Mouse (Mus musculus) stomach, embryonic 16.5 days (tissue): ENCODE results near the gene Dag1. TPM values are rescaled to one million over a fixed set of nuclear protein-coding genes. Genes with fewer than 3 reads are reported as not detected.
A peak's percentile ranks its signal among the peaks of the same experiment; 100 is the strongest.

Experiments used
- ATAC-seq: fragments of 200-750 bp; cut with Nextera tagmentation; 2 replicates; pipeline ENCODE4 v1.8.0; 2017; ENCODE audit warnings: moderate number of reproducible peaks, moderate TSS enrichment; ENCODE audit not compliant: insufficient read depth, low FRiP score
- H3K27ac ChIP-seq: fragments of 300-500 bp; sonication (generic); 2 replicates; pipeline ENCODE4 v1.5.1; 2014; ENCODE audit warnings: low read length
- H3K27me3 ChIP-seq: fragments of 300-500 bp; sonication (generic); 2 replicates; pipeline ENCODE4 v1.6.1; 2014; ENCODE audit warnings: low read length, control low read depth, mixed read lengths; ENCODE audit not compliant: control insufficient read depth, insufficient read depth
- H3K36me3 ChIP-seq: fragments of 300-500 bp; sonication (generic); 2 replicates; pipeline ENCODE4 v1.6.1; 2014; ENCODE audit warnings: low read length; ENCODE audit not compliant: control insufficient read depth, insufficient read depth
- H3K4me1 ChIP-seq: fragments of 300-500 bp; sonication (generic); 2 replicates; pipeline ENCODE4 v1.6.1; 2014; ENCODE audit warnings: low read length, control low read depth, mixed read lengths; ENCODE audit not compliant: control insufficient read depth, insufficient read depth
- H3K4me2 ChIP-seq: fragments of 300-500 bp; sonication (generic); 2 replicates; pipeline ENCODE4 v1.6.1; 2014; ENCODE audit warnings: low read depth, low read length, mixed read lengths
- H3K4me3 ChIP-seq: fragments of 300-500 bp; sonication (generic); replicated peaks from 2 replicates; pipeline ENCODE4 v1.5.1; 2014; ENCODE audit warnings: mild to moderate bottlenecking, low read length
- H3K9ac ChIP-seq: fragments of 300-500 bp; sonication (generic); 2 replicates; pipeline ENCODE4 v1.6.1; 2014; ENCODE audit warnings: low read length
- H3K9me3 ChIP-seq: fragments of 300-500 bp; sonication (generic); replicated peaks from 2 replicates; pipeline ENCODE4 v1.6.1; 2016; ENCODE audit warnings: low read length, control low read depth; ENCODE audit not compliant: control insufficient read depth
- WGBS: fragments of 180-500 bp; shearing (Covaris S2); extraction: QIAGEN DNeasy Blood & Tissue Kit; methylation state at CpG from one replicate; pipeline ENCODE4 v1.1.7; 2014; 5-methylcytosine and 5-hydroxymethylcytosine counted together
- polyA plus RNA-seq: library from polyadenylated mRNA; unstranded; fragments of >200 nt; fragmentation: Nextera tagmentation; extraction: Ambion mirVana; gene quantifications from 2 replicates; pipeline ENCODE4 v1.2.1, GENCODE M21; 2015

The Dag1 gene
- 90.8 and 91.8 TPM in 2 replicates for polyA plus RNA-seq

DNA sequence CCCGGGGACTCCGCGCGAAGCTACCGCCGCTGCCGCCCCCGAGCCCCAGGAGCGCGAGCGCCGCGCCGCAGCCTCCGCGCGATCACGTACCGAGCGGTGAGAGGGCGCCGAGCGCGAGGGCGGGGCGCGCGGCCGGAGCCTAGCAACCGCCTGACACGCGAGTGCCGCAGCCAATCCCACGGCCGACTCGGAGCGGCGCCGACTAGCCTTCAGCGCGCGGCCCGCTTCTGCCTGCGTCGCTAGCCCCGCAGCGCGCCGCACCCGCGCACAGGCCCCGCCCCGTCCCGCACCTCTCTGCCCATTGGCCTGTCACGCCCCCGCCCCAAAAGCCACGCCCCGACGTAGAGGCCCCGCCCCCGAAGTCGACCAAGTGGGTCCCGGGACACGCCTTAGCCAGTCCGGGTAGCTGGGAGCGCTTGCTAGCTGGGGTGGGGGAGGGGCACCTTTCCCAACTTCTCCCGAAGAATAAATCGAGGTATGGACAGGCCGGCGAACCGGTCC lies at the start of gene Dag1:
Dag1 (minus strand) TSS at position 269 of the 501 bp plus-strand sequence.
- H3K4me2 ChIP-seq = peak within 1 kb of the TSS; percentile 81
- under 1% methylated on average over 62 of the region's 71 CpGs for WGBS
- peak; percentile 97 for ATAC-seq
- peak within 1 kb of the TSS; percentile 93 for H3K27ac ChIP-seq
- H3K9ac ChIP-seq = peak within 1 kb of the TSS; percentile 92
- peak within 1 kb of the TSS; percentile 94 for H3K4me3 ChIP-seq
- peaks cover 25% of the 10 kb centered on the region for H3K4me1 ChIP-seq
- no peaks in the 10 kb centered on the region for H3K9me3 ChIP-seq
- no peaks in the 10 kb centered on the region for H3K36me3 ChIP-seq
- no peaks in the 10 kb centered on the region for H3K27me3 ChIP-seq

DNA sequence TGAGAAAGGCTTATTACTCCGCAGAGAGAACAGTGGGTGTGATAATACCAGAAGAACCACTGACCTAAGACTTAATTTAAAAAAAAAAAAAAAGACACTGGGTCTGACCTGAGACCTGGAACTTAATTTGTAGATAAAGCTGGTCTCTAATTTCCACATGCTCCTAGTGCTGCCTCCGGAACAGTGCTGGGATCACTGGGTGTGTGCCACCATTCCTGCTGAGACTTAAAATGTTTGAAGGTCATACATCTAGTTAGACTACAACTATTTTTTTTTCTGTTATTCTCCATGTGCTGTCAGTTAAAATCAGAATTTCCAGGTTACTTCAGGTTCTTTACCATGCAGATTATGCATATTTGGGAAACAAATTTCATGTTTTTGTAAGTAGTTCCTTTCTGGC lies 44.4 kb upstream of the Dag1 start:
- Histone ChIP-seq H3K27ac (no peak overlapping the region), H3K9me3 (no peaks in the 10 kb centered on the region), H3K4me2 (peak overlapping the region; percentile 74), H3K27me3 (no peaks in the 10 kb centered on the region), H3K36me3 (0 out of 2 replicates have a peak, but pooled peaks cover 3% of the 10 kb centered on the region), H3K9ac (peak overlapping the region; percentile 62), H3K4me3 (peak overlapping the region; percentile 50), H3K4me1 (peaks cover 19% of the 10 kb centered on the region)
- no peak for ATAC-seq
- WGBS = 36% methylated on average over 2 of the region's 2 CpGs

DNA sequence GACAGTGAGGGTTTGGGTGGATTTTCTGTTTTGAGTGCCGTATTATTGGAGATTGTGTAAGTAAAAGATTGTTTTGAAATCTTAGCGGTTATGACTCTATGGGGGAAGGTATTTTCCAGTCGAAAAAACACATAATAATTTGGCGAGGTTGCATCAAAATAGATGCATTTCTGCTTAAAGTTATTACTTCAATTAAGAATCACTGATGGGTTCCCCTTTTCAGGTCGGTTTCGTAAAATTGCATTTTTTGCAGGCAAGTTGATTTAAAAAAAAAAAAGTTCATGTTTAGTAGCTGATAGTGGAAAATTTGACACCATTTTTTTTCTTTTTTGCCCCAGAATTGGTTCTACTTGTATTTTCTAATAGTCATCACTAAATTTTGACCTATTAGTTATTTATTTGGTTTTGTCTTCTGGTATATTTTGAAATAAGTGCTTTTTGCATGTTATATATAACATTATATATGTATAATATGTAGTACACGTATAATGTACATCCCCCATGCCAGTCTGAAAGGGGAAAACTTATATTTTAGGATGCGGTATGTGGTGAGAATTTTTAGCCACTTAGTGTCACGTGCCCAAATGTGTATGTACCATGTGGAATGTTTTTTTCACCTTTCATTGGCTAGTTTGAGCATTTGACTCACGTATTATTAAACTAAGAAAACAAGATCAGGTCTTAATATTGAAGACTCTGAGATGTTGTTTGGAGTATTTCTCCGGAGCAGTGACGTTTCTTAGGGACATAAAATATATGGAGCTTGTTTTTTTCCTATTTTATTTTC lies 43.5 kb upstream of the Dag1 start:
- WGBS = 5% methylated on average over 12 of the region's 12 CpGs
- ATAC-seq = no peak
- H3K27me3 ChIP-seq = no peaks in the 10 kb centered on the region

DNA sequence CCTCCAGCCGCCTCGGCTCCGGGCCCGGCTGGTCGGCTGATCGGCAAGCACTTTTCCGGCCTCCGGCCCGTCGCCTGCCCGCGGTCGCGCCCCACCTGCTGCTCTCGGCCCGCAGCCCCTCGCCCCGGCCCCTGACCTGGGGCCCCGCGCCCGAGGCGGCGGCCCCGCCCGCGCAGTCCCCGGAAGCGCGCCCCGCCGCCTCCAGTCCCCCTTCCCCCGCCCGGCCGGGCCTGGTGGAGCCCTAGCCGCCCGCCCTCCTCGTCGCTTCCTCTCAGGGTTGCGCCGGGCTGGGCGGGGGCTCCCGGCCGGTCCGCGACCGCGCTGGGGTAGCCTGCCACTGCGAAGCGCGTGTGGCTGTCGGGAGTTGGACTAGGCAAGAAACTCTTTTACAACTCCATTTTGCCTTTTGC lies 42.8 kb upstream of the Dag1 start:
- Histone ChIP-seq H3K27me3 (no peaks in the 10 kb centered on the region), H3K27ac (peak overlapping the region; percentile 100), H3K4me2 (peak overlapping the region; percentile 74), H3K4me1 (peaks cover 27% of the 10 kb centered on the region), H3K4me3 (peak overlapping the region; percentile 80), H3K9me3 (no peaks in the 10 kb centered on the region), H3K9ac (peak overlapping the region; percentile 98), H3K36me3 (0 out of 2 replicates have a peak, but pooled peaks cover 3% of the 10 kb centered on the region)
- WGBS = under 1% methylated on average over 48 of the region's 51 CpGs
- peak; percentile 83 for ATAC-seq

More for the DNA sequence above, 43.5 kb upstream of the Dag1 start:
- H3K4me2 ChIP-seq = peak overlapping the region; percentile 74
- H3K27ac ChIP-seq = peak overlapping the region; percentile 100
- peaks cover 27% of the 10 kb centered on the region for H3K4me1 ChIP-seq
- H3K36me3 ChIP-seq = 0 out of 2 replicates have a peak, but pooled peaks cover 3% of the 10 kb centered on the region
- H3K9ac ChIP-seq = peak overlapping the region; percentile 98
- no peaks in the 10 kb centered on the region for H3K9me3 ChIP-seq
- H3K4me3 ChIP-seq = peak overlapping the region; percentile 80

DNA sequence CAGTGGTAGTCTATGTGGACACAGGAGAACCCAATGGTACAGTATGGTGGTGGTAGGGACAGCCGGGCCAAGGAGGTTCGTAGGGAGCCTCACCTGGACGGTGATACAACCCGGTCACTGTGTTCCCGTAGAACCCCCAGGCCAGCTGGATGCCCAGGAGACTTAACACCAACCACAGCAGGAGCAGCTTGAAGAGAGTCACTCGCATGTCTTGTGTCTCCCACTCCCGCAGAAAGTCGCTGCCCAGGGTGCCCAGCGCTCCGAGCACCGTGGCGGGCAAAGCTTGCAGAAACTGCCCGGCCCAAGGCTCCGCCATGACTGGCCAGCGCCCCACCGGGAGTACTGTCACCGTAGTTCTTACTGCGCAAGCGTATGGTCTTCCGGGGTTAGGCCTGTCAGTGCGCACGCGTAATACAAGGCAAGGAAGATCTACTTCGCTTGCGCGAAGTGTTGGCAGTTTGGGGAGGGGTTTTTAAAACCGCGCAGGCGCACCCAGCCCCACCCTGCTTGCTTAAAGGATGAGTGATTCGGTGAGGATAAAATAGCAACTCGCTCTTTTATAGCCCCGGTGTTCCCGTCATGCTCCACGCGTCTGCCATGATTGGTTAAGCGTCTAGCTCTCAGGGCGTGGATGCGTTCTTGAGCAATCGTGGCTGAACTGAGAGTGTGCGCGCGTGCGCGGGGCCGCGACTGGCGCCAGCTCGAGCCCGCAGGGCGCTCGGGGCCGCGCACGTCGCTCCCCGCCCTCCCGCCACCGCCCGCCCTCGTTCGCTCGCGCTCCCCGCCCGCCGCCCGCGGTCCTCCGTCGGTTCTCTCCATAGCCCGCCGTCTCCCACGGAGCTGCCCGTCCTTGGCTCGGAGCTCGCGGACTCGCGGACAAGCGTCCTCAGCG lies 42.1 kb upstream of the Dag1 start, which contains the start of the genes Rhoa and Tcta:
Rhoa (plus strand) TSS at position 501 of the 892 bp plus-strand sequence.
Tcta (minus strand) TSS at position 532 of the 892 bp plus-strand sequence.
- Histone ChIP-seq H3K36me3 (peaks cover 3% of the 10 kb centered on the region; the same call in 1 of the 2 replicates), H3K4me2 (peak within 1 kb of the TSS; percentile 80), H3K4me1 (peaks cover 27% of the 10 kb centered on the region), H3K9ac (peak within 1 kb of the TSS; percentile 98), H3K9me3 (no peaks in the 10 kb centered on the region), H3K4me3 (peak within 1 kb of the TSS; percentile 80), H3K27me3 (no peaks in the 10 kb centered on the region), H3K27ac (peak within 1 kb of the TSS; percentile 100)
- under 1% methylated on average over 80 of the region's 81 CpGs for WGBS
- ATAC-seq = peak; percentile 96

DNA sequence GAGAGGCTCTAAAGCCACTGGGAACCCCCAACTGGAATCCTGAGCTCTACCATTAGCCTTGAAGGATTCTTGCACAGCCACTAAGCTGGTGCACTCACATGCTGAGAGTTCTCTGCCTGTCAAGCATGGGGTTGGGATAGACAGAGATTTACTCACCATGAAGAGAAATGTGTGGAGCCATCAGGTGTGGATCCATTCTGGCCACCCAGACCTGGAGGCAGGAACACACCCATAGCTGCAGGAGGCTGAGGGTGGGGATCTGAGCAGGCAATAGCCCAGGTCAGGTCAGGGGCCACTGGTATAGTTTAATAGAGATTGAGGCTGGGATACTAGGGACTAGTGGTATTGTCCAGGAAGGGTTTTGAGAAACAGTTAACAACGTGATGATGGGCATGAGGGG lies 41.4 kb upstream of the Dag1 start:
- Histone ChIP-seq H3K27me3 (no peaks in the 10 kb centered on the region), H3K9me3 (no peaks in the 10 kb centered on the region), H3K4me3 (peak overlapping the region; percentile 80), H3K36me3 (peaks cover 3% of the 10 kb centered on the region; the same call in 1 of the 2 replicates), H3K27ac (peak overlapping the region; percentile 100), H3K4me1 (peaks cover 27% of the 10 kb centered on the region), H3K9ac (peak overlapping the region; percentile 88), H3K4me2 (peak overlapping the region; percentile 80)
- WGBS = 6% methylated on average over 1 of the region's 1 CpGs
- ATAC-seq = no peak

DNA sequence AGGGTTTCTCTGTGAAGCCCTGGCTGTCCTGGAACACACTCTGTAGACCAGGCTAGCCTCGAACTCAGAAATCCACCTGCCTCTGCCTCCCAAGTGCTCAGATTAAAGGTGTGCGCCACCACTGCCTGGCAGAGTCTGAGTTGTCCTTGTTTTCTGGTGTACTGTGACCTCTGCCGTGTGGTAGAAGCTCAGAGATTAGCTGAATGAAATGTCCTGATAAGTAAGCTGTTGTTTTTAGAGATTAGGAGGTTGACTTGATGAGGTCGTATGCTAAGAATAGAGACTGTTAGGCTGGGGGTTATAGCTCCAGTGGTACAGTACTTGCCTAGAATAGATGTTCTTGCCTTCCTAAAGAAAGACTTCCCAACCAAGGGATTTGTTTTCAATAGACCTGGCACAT lies 41.0 kb upstream of the Dag1 start:
- peak overlapping the region; percentile 88; the same call in 1 of the 2 replicates for H3K9ac ChIP-seq
- ATAC-seq = no peak
- peak overlapping the region; percentile 80 for H3K4me3 ChIP-seq
- no peaks in the 10 kb centered on the region for H3K9me3 ChIP-seq
- H3K36me3 ChIP-seq = peaks cover 3% of the 10 kb centered on the region; the same call in 1 of the 2 replicates
- no peaks in the 10 kb centered on the region for H3K27me3 ChIP-seq
- H3K4me2 ChIP-seq = peak overlapping the region; percentile 80
- peak overlapping the region; percentile 100; the same call in 1 of the 2 replicates for H3K27ac ChIP-seq
- H3K4me1 ChIP-seq = peaks cover 24% of the 10 kb centered on the region
- WGBS = 74% methylated on average over 4 of the region's 4 CpGs

DNA sequence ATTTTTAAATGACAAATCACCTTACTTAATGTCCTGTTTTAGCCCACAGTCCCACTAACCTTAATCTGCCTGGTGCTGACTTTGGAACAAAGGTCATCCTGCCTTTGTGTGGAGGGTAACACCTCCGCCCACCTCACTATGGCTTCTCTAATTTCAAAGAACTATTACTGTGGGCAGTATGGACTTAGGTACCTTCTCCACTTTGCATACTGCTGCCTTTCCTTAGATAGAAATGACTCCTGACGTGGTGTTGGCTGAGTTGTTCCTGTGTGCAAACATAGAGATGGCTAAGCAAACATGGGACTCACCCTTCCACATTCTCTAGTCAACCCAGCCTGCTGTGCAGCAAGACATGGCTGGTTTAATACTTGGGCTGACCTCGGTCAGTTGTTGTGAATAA lies 38.1 kb upstream of the Dag1 start:
- no peaks in the 10 kb centered on the region for H3K27me3 ChIP-seq
- peaks cover 16% of the 10 kb centered on the region for H3K4me1 ChIP-seq
- H3K4me3 ChIP-seq = no peak overlapping the region
- no peaks in the 10 kb centered on the region for H3K9me3 ChIP-seq
- H3K27ac ChIP-seq = peak overlapping the region; percentile 85
- H3K9ac ChIP-seq = no peak overlapping the region
- 65% methylated on average over 3 of the region's 3 CpGs for WGBS
- H3K4me2 ChIP-seq = no peak overlapping the region
- peaks cover 3% of the 10 kb centered on the region; the same call in 1 of the 2 replicates for H3K36me3 ChIP-seq
- peak; percentile 4; the same call in 1 of the 2 replicates for ATAC-seq
